Mouse (Mus musculus) limb, embryonic 11.5 days (tissue): ENCODE data around the gene Gstp2. TPM values are rescaled to one million over a fixed set of nuclear protein-coding genes. Genes with fewer than 3 reads are reported as not detected.
"Not testable (repeated sequence)": the region's sequence is repeated elsewhere in the genome, so short reads cannot be mapped to it uniquely, and the experiment has no call there.

Source experiments
- ATAC-seq: fragments of 200-750 bp; cut with Nextera tagmentation; 2 replicates; pipeline ENCODE4 v1.8.0; 2017; ENCODE audit warnings: low read depth; ENCODE audit not compliant: insufficient number of reproducible peaks, low FRiP score, low TSS enrichment
- DNase-seq: peaks from one replicate; pipeline ENCODE4 v3.0.0-alpha.2; 2015; ENCODE audit warnings: low spot score
- H3K27ac ChIP-seq: fragments of 300-500 bp; sonication (generic); replicated peaks from 2 replicates; pipeline ENCODE4 v1.5.1; 2014; ENCODE audit warnings: low read depth, mild to moderate bottlenecking, low read length
- H3K27me3 ChIP-seq: fragments of 300-500 bp; sonication (generic); 2 replicates; pipeline ENCODE4 v1.6.1; 2014; ENCODE audit warnings: mild to moderate bottlenecking, low read length, mixed read lengths; ENCODE audit not compliant: control insufficient read depth, insufficient read depth
- H3K36me3 ChIP-seq: fragments of 300-500 bp; sonication (generic); 2 replicates; pipeline ENCODE4 v1.6.1; 2014; ENCODE audit warnings: mild to moderate bottlenecking, low read length, moderate library complexity, mixed read lengths; ENCODE audit not compliant: control insufficient read depth, insufficient read depth
- H3K4me1 ChIP-seq: fragments of 300-500 bp; sonication (generic); 2 replicates; pipeline ENCODE4 v1.6.1; 2014; ENCODE audit warnings: low read length, mixed read lengths; ENCODE audit not compliant: control insufficient read depth, insufficient read depth
- H3K4me2 ChIP-seq: fragments of 300-500 bp; sonication (generic); 2 replicates; pipeline ENCODE4 v1.6.1; 2014; ENCODE audit warnings: low read depth, mild to moderate bottlenecking, moderate library complexity; ENCODE audit not compliant: severe bottlenecking
- H3K4me3 ChIP-seq: fragments of 300-500 bp; sonication (generic); 2 replicates; pipeline ENCODE4 v1.5.1; 2014; ENCODE audit warnings: low read depth, low read length
- H3K9ac ChIP-seq: fragments of 300-500 bp; sonication (generic); 2 replicates; pipeline ENCODE4 v1.6.1; 2014; ENCODE audit warnings: mild to moderate bottlenecking, low read length
- H3K9me3 ChIP-seq: fragments of 300-500 bp; sonication (generic); 2 replicates; pipeline ENCODE4 v1.6.1; 2016; ENCODE audit warnings: low read length; ENCODE audit not compliant: control insufficient read depth
- WGBS: fragments of 180-500 bp; shearing (Covaris S2); extraction: QIAGEN DNeasy Blood & Tissue Kit; methylation state at CpG from one replicate; pipeline ENCODE4 v1.1.7; 2014; 5-methylcytosine and 5-hydroxymethylcytosine counted together
- polyA plus RNA-seq: library from polyadenylated mRNA; unstranded; fragments of >200 nt; fragmentation: Nextera tagmentation; extraction: Ambion mirVana; gene quantifications from 2 replicates; pipeline ENCODE4 v1.2.1, GENCODE M21; 2014

Gene Gstp2
- polyA plus RNA-seq, 1 experiment from 2014 or later = 1.1 TPM

DNA sequence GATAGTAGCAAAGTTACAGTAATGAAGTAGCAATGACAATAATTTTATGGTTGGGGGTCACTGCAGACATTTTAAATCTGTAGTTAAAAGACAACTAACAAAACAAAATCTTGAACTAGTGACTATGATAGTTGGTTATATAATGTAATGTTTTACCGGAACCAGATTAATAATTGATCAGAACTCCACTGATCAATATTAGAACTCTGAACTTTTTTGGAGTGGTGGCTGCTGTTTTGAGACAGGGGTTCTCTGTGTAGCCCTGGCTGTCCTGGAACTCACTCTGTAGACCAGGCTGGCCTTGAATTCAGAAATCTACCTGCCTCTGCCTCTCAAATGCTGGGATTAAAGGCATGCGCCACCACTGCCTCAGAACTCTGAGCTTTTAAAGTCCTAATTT lies 22.4 kb upstream of the Gstp2 start:
- not testable (repeated sequence) for H3K4me2 ChIP-seq, H3K4me1 ChIP-seq, H3K27ac ChIP-seq, ATAC-seq, DNase-seq, H3K4me3 ChIP-seq, H3K27me3 ChIP-seq, H3K9me3 ChIP-seq, H3K36me3 ChIP-seq, H3K9ac ChIP-seq
- 89% methylated on average over 2 of the region's 2 CpGs for WGBS

DNA sequence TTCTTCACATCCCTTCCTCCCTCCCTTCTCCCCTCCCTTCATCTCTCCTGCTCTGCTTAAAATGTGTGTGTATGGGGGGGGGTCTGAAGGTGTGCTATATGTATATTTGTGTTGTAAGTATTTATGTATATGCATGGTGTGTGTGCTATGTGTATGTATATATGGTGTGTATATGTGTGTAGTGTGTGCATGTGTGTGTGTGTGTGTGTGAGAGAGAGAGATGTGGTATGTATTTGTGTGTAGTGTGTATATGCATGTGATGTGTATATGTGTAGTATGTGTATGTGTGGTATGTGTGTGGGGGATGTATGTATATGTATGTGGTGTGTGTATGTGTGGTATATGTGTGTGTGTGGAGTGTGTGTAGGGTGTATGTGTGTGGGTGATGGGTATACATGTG lies 21.1 kb upstream of the Gstp2 start:
- no peaks in the 10 kb centered on the region for H3K9me3 ChIP-seq
- DNase-seq = no peak
- H3K4me2 ChIP-seq = no peak overlapping the region
- H3K27ac ChIP-seq = no peak overlapping the region
- no peaks in the 10 kb centered on the region for H3K27me3 ChIP-seq
- H3K9ac ChIP-seq = no peak overlapping the region
- no peaks in the 10 kb centered on the region; the same call in 1 of the 2 replicates for H3K4me1 ChIP-seq
- no peak for ATAC-seq
- no peak overlapping the region for H3K4me3 ChIP-seq
- H3K36me3 ChIP-seq = no peaks in the 10 kb centered on the region

DNA sequence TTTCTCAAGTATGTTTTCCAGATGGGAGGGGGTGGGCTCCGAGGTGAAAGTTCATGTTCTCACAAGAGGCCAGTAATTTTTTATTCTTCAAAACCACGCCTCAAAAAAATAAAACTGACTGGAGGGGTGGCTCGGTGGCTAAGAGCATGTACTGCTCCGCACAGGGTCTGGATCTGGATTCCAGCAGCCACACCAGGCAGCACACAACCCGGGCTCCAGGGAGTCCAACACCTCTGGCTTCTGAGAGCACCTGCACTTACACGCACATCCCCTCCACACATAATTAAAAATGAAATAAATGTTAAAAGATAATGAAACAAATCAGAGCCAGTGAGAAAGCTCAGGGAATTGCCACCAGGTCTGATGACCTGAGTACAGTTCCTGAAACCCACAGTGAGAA lies 20.5 kb upstream of the Gstp2 start:
- no peaks in the 10 kb centered on the region; the same call in 1 of the 2 replicates for H3K4me1 ChIP-seq
- H3K9ac ChIP-seq = no peak overlapping the region
- no peak for DNase-seq
- WGBS = 85% methylated on average over 6 of the region's 6 CpGs
- no peak overlapping the region for H3K27ac ChIP-seq
- no peaks in the 10 kb centered on the region for H3K36me3 ChIP-seq
- no peaks in the 10 kb centered on the region for H3K9me3 ChIP-seq
- no peaks in the 10 kb centered on the region for H3K27me3 ChIP-seq
- H3K4me3 ChIP-seq = no peak overlapping the region
- no peak for ATAC-seq
- no peak overlapping the region for H3K4me2 ChIP-seq

DNA sequence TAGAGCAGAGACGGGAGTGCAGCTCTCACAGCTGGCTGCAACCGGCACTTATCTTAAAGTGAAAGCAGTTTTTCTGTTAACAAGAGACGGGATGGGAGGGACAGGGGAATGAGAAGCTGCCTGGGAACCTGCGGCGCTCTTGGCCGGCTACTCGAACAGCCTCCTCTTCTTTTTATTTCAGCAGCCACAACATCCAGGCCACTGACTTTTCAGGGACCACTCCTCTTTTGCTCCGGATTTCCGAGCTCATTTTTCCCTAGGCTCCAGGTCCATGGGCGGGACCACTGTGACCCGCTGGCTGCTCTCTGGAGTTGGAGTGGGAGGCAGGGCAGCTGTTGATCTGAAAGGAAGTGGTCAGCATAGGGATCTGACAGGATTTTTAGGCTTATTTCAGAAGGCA lies 18.7 kb upstream of the Gstp2 start:
- not testable (repeated sequence) for H3K4me2 ChIP-seq, DNase-seq, H3K4me3 ChIP-seq, H3K4me1 ChIP-seq, H3K9ac ChIP-seq, H3K27ac ChIP-seq, H3K36me3 ChIP-seq, H3K27me3 ChIP-seq, H3K9me3 ChIP-seq, ATAC-seq
- WGBS = 82% methylated on average over 4 of the region's 11 CpGs

DNA sequence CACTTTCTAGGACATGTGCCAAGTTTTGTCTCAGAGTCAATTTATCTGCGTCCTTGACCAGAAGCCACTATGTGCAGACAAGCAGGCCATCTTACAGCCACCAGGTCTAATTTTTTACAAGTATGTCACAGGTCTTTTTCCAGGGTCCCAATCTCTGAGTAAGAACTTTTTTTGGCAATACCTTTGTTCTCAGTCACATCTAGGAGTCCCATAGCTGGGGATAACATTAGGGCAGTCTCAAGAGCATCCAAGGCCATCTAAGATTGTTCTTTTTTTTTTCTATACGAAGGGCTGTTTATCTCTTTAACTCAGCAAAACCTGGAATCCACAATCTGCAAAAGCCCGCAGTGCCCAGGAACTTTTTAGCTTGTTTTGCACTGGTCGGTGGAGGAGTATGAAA lies 17.5 kb upstream of the Gstp2 start:
- not testable (repeated sequence) for H3K4me3 ChIP-seq, H3K36me3 ChIP-seq, H3K9ac ChIP-seq, H3K4me1 ChIP-seq, DNase-seq, H3K9me3 ChIP-seq, H3K27me3 ChIP-seq, ATAC-seq, H3K4me2 ChIP-seq, H3K27ac ChIP-seq
- WGBS = 84% methylated on average over 2 of the region's 4 CpGs

DNA sequence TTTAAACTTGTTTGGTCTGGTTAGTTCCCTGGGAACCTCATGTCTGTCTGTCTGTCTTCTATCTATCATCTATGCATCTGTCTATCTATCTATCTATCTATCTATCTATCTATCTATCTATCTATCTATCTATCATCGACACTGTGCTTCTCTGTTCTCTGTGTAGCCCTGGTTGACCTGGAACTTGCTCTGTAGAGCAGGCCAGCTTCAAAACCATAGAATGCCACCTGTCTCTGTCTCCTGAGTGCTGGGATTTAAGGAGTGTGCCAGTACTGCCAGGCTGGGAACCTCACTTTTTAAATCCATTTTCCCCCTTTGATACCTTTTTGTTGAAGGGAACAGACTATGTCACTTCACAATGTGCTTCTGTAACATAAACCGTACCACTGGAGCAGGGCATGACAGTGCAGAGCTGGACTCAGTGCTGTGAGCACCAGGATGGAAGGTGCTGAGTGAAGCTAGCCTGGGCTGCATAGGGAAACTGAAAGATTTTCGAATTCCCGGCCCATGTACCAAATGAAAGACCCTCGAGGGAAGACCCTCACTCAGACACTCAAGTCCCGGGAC lies 15.2 kb upstream of the Gstp2 start:
- Histone ChIP-seq H3K27me3 (no peaks in the 10 kb centered on the region), H3K4me2 (no peak overlapping the region), H3K4me1 (no peaks in the 10 kb centered on the region), H3K36me3 (no peaks in the 10 kb centered on the region), H3K9me3 (no peaks in the 10 kb centered on the region), H3K27ac (no peak overlapping the region), H3K9ac (no peak overlapping the region), H3K4me3 (no peak overlapping the region)
- ATAC-seq = no peak
- DNase-seq = no peak
- 92% methylated on average over 5 of the region's 6 CpGs for WGBS

DNA sequence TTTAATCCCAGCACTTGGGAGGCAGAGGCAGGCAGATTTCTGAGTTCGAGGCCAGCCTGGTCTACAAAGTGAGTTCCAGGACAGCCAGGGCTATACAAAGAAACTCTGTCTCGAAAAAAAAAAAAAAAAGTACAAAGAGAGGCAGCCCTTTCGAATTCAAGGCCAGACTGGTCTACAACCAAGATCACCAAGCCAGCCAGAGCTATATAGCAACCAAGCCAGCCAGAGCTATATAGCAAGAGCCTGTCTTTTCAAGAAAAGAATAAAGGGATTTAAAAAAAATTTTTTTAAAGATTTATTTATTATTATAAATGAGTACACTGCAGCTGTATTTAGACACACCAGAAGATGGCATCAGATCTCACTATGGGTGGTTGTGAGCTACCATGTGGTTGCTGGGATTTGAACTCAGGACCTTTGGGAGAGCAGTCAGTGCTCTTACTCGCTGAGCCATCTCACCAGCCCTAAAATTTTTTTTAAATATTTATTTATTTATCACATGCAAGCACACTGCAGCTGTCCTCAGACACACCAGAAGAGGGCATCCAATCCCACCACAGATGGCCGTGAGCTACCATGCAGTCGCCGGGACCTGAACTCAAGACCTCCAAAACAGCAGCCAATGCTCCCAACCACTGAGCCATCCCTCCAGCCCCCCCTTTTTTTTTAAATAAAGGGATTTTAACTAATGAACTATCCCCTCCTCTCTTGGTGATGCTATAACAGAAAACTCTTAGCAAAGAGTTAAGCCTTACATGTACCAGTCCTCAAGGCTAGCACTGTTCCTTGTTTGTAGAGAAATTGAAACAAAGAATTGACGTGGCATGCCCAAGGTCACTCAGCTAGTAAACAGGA lies 14.4 kb upstream of the Gstp2 start:
- H3K4me1 ChIP-seq, ATAC-seq, H3K9me3 ChIP-seq, H3K36me3 ChIP-seq, H3K27ac ChIP-seq, DNase-seq, H3K27me3 ChIP-seq, H3K4me2 ChIP-seq, H3K9ac ChIP-seq, H3K4me3 ChIP-seq: not testable (repeated sequence)
- WGBS = 94% methylated on average over 8 of the region's 8 CpGs

DNA sequence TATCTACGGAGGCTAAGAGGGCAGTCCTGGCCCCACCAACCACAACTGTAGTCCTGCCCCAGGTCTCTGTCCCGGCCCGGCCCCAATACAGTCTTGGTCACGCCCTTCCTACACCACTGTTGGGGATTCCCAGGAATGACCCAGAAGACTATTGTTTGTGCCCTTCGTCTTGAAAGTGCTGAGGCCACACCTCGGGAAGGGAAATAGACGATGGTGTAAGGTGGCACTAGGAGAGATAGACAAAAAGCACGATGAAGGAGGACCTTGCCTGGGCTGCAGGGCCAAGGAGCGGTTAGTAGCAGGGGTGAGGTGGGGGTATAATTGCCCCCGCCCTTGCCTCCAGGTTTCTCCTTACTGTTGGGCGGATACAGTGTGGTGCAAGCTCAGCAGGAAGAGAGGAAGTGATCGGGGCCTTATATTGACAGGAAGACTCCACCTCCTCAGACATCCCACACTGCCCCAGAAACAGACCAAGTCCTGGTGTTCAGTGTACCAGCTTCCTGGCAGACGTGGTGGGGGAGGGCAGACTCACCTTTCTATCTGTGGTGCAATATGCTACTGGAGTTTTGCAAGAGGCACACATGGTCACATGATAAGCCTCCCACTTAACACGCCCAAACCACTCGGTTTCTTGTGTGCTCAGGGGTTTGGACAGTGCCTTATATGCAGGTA lies 13.4 kb upstream of the Gstp2 start, which contains the start of gene Gstp3:
Gene Gstp3, minus strand, starts transcription at position 501 of the 672 bp plus-strand sequence.
- Histone ChIP-seq H3K4me3 (no peak within 1 kb of the TSS), H3K4me1 (no peaks in the 10 kb centered on the region), H3K27ac (no peak within 1 kb of the TSS), H3K36me3 (no peaks in the 10 kb centered on the region), H3K27me3 (no peaks in the 10 kb centered on the region), H3K9ac (no peak within 1 kb of the TSS), H3K9me3 (no peaks in the 10 kb centered on the region), H3K4me2 (no peak within 1 kb of the TSS)
- WGBS = 82% methylated on average over 15 of the region's 15 CpGs
- ATAC-seq = no peak
- DNase-seq = no peak
